Mouse (Mus musculus): ENCODE measurements around the gene Zfp82.
A peak's percentile ranks its signal among the peaks of the same experiment; 100 is the strongest.
"Not testable (repeated sequence)": the region's sequence is repeated elsewhere in the genome, so short reads cannot be mapped to it uniquely, and the experiment has no call there.

Gene Zfp82

DNA sequence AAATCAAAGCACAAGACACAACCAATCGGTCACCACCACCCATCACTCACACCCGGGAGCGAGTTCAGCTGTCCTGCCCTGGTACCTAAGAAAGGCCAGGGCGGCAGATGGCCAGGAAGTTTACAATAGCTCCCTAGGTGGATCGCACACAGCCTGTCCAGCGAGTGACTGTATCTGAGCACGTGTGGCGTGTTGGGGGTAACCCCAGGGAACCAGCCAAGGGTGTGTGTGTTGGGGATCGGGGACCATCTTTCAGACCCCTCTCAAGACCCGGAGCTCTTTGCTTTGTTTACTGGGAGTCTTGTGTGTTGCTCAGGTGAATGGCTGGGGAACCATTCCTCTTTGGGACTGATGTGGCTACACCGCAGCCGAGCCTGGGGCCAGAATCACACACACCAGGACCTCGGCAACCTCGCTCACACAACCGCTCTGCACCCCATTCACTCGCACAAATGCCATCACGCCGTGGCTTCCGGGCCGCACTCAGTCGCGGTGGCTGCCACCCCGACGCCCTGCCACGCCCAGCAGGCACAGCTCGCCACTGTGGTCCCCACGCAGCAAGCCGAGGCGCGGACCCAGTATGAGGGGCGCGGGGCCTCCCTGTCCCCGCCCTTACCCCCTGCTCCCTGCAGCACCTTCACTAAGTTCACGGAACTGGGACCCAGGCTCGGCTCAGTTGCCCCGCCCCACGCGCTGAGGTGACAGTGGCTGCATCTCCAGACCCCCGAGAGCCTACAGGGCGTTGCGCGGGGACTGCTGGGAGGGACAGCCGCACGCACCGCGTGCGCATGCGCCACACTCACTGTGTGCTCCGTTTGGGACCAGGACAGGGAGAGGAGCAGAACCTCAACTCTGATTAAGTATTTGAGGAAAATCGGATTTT is at the start of gene Zfp82:
Zfp82 (minus strand) TSS at position 755 of the 883 bp plus-strand sequence.
- DNase-seq: peak; percentile 89

- DNase-seq: no peak
These were observed 49.5 kb upstream of the Zfp82 start for GRCm38 (mm10) chr7:30122188-30122530.

GRCm38 (mm10) chr7:30121308-30122187 is 48.8 kb upstream of the Zfp82 start, which contains the start of gene Zfp382:
Gene Zfp382 (plus strand): TSS chr7:30121942.
- DNase-seq: peak; percentile 92

DNA sequence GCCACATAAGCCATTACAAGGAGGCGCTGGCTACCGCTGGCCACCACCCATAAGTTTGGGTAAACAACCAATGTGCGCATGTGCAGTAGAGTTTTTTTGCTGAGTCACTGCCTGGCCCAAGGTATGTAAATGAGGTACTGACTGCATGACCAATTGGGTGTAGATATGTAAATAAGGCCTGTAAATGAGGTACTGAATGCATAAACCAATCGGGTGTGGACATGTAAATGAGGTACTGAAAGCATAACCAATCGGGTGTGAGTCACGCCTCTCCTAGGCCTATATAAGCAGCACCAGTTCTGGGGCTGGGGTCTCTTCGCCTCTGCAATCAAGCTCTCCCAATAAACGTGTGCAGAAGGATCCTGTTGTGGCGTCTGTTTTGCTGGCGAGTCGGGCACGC is 45.2 kb upstream of the Zfp82 start:
- DNase-seq: not testable (repeated sequence)

- DNase-seq: no peak
These were observed 43.4 kb upstream of the Zfp82 start for GRCm38 (mm10) chr7:30116076-30116475.

GRCm38 (mm10) chr7:30099297-30099696 is 26.6 kb upstream of the Zfp82 start:
- peak; percentile 80 for DNase-seq

DNA sequence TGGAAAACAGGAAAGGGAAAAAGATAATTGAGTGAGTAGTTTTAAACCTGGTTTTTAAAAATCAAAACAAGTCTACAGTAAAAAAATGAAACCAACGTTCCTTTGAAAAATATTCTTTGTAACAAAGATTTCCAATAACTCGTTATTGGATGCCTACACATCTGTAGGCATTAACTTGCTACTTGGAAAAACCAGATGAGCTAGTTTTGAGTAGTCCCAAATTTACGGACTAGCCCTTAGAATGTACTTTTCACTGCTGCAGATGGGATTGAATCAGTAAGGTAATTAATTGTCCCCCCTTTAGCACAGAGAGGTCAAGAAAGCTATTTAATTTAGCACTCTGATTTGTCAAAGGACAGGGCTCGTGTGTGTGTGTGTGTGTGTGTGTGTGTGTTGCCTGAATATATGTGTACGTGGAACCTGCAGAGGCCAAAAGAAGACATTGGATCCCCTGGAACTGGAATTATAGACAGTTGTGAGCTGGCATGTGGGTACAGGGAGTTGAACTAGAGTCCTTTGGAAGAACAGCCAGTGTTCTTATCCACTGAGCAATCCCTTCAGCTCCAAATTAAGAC is 22.9 kb upstream of the Zfp82 start:
- no peak for DNase-seq

DNA sequence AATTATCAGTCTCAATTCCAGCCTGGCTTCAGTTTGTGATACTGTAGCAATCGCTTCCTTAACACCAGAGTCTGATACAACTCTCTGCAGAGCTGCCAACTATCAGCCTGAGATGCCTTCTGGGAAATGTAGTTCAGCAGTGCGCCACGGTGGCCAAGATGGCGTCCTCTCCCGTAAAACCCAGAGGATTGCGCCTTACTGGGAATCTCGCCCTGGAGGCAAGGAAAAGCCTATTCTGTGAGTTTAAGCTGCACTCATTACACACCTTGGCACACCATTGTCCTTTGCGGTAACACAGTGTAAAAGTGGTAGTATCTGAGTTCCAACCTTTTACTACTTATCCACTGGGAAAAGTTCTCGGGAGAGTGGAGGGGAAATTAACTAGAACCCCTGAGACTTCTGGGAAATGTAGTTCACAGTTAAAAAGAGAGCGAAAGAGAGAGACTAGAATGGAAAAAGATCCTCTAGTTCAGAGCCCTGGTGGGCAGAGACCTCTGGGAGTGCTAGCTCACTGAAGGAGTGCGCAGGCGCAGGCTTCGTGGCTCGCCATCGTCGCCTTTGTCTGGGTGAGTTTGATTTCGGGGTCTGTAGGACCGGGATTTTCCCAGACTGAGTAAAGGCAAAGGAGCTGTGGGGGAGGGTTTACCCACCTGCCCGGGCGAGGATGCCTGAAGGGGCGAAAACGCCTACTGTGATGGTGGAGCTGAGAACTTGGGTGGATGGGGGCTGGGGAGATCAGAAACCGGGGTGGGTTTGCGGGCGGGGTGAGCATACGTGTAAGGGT is 22.1 kb upstream of the Zfp82 start, which contains the start of gene Zfp260:
Zfp260 (plus strand) TSS at position 132 of the 784 bp plus-strand sequence.
- DNase-seq: peak; percentile 89

DNA sequence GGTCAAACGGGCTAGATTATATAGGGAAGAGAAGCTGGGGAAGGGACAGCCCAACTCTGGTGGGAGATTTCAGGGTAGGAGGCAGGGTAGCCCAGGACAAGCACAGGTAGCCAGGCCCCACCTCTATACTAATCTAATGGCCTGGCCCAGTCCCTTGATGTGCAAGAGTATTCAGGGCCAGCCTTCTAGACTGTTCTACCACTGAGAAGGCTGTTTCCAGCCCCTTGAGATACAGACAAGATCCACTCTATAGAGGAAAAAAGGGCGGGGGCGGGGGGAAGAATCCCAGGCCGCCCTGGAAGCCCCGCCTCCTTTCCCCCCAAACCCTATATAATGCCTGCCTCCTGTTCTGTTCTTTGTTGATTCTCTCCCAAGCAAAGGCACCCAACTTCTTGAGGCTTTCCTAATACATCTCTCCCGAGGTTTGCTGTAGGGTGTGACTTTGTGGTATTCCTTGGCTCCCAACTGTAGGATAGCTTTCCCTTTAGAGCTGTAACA is 21.3 kb upstream of the Zfp82 start:
- DNase-seq: peak; percentile 50

- DNase-seq: no peak
These were observed 20.0 kb upstream of the Zfp82 start for GRCm38 (mm10) chr7:30092666-30093065.

- no peak for DNase-seq
These were observed 18.4 kb upstream of the Zfp82 start for GRCm38 (mm10) chr7:30090970-30091585.

DNA sequence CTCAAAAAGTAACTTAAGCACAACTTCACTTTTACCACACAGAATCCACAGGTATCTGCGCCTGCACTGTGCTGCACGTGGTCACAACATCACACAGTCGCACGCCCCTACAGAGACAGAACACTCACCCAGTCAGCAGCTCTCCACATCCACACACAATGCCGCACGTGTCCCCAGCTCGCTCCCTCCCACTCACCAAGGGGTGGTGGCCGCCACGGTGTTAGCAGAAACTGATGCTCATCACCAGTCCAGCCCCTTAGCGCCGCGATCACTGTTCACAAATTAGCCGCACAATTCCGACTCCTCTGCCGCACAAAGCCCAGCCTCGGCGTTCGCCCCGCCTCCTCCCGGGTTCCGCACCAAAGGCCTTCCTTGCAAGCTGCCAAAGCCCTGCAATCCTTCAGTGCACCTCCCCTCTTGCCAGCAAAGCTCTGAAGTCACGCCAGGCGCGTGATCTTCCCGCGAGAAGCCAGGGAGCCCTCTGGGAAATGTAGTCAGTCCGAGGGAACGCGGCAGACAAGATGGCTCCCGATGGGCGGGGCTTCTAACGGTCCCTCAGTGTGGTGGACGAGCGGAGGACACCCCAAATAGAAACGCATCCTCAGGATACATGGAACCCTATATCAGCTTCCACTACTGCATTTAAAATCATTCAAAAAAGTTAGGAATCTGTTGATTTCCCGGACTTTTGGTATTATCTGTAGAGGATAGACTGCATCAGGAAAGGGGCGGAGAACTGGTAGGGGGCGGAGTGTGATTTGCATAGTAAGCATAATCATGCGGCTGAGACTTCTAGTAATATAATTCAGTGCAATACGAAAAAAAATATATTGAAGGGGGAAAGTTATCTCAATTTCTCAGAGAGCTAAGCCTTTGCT is 17.6 kb upstream of the Zfp82 start, which contains the start of the genes Gm26920 and Zfp566:
Gm26920 (minus strand) TSS at position 319 of the 878 bp plus-strand sequence.
Zfp566 (minus strand) TSS at position 436 of the 878 bp plus-strand sequence.
- DNase-seq: peak; percentile 98

DNA sequence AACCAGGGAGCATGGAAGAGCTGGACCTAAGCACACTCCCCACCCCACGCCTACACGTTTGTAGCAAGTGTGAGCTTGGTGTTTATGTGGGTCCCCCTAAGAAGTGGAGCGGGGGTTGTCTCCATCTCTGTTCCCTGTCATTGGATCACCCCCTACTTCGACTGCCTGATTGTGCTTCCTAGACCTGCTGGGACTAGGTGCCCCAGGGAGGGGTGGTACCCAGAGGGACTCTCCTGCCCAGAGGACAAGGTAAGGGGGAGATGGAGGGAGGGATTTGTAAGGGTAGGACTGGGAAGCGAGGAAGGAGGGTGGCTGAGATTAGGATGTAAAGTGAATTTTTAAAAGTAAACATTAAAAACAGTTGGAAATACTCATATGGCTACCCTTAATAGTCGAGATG is 16.7 kb upstream of the Zfp82 start:
- peak; percentile 51 for DNase-seq

DNA sequence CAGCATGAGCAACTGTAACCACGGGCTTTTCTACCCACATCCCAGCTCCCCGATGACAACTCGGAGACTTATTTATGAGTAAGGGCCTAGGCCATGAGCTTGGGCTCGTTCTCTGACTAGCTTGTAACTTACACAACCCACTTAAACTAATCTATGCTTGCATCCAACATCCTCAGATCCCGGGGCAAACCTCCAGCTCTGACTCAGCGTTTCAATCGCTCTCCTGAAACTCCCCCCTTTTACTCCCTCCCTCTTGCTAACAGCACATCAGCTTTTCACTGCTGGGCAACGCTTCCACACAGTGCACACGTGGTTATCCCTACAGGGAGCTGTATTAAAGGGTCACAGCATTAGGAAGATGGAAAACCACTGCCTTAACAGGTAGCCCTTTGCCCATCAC is 13.8 kb upstream of the Zfp82 start:
- DNase-seq: no peak

GRCm38 (mm10) chr7:30064622-30065021 is 8.1 kb downstream of the Zfp82 start:
- no peak for DNase-seq

- no peak for DNase-seq
These were observed 10.2 kb downstream of the Zfp82 start for GRCm38 (mm10) chr7:30062478-30062877.

GRCm38 (mm10) chr7:30060341-30060740 is 12.4 kb downstream of the Zfp82 start:
- no peak for DNase-seq

DNA sequence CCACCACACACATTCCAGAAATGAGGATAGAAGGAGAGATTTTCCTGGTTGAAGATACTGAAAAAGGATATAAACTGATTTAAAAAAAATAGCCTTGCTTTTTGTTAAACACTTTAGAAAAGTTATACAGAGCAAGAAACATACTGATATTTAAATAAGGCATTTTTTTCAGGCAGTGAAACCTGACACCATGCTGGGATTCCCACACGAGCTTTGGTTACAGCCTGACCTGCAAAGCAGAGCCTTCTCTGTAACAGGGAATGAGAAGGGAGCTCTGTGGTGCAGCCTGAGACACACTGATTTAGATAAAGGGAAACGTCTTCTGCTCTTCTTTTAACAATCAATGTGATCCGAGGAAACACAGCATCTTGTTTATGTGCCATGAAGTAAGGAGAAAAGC is 19.1 kb downstream of the Zfp82 start:
- no peak for DNase-seq

GRCm38 (mm10) chr7:30050882-30051548 is 21.7 kb downstream of the Zfp82 start, which contains the start of gene Zfp14:
Gene Zfp14 (minus strand): TSS chr7:30051380.
- peak; percentile 92 for DNase-seq

- no peak for DNase-seq
These were observed 24.6 kb downstream of the Zfp82 start for GRCm38 (mm10) chr7:30048126-30048525.
